Mouse (Mus musculus): ENCODE results near the gene Ralgps1. TPM values are rescaled to one million over a fixed set of nuclear protein-coding genes. Genes with fewer than 3 reads are reported as not detected.

Gene Ralgps1
- polyA plus RNA-seq, 1 experiment from 2014 or later = 48.4 TPM

DNA sequence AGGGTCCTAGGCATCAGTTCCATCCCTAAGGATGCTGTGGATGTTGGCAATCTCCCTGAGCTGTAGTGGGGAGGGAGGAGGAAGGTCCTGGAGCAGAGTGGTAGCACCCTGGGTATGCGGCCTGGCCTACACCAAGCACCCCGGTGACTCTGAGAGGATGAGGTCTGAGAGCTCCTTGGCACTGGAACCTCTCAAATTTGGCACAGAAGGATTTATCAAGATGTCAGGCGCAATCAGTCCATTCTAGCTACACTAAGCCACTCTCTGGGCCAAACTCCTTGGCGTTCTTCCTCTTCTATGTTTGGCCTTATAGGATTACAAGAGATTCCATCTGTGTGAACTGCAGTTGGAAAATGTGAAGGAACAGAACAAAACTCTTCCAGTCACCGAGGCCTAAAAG, 82.4 kb downstream of the Ralgps1 start:
- Histone ChIP-seq H3K4me1 (ENCODE audit: control insufficient read depth, insufficient read depth, low read length) (peaks cover 4% of the 10 kb centered on the region; the same call in 1 of the 2 replicates), H3K9ac (ENCODE audit: low read depth, low read length) (no peak overlapping the region), H3K4me3 (ENCODE audit: low read depth, low read length) (no peak overlapping the region), H3K36me3 (ENCODE audit: control insufficient read depth, insufficient read depth, low read length) (peaks cover 9% of the 10 kb centered on the region; the same call in 1 of the 2 replicates), H3K9me3 (replicated peaks; ENCODE audit: control insufficient read depth, low read length, poor library complexity, severe bottlenecking) (peaks cover 5% of the 10 kb centered on the region; the same call in 1 of the 2 replicates), H3K27me3 (ENCODE audit: control insufficient read depth, insufficient read depth, low read depth, low read length) (no peaks in the 10 kb centered on the region), H3K27ac (ENCODE audit: low read length) (no peak overlapping the region), H3K4me2 (ENCODE audit: low read length) (no peak overlapping the region)
- ATAC-seq = no peak
- 95% methylated on average over 5 of the region's 5 CpGs for WGBS

DNA sequence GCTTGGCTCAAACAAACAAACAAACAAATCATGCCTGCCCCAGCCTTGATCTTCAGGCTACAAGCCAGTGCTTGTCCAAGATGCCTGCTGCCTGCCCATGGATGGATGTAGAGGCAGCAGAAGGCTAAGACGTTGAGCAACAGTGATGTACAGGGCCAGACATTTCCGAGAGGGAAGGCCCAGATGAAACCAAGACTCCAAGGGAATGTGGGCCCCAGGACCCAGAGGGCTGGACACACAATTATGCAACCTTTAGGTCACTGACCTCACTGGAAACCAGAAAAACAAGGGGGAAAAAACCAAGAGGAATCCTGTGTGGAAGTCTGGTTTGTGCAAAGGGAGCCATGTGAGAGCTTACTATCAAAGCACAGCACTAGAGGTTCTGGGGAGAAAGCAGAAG, 87.6 kb downstream of the Ralgps1 start:
- H3K9ac ChIP-seq (ENCODE audit: low read depth, low read length) = no peak overlapping the region
- H3K27me3 ChIP-seq (ENCODE audit: control insufficient read depth, insufficient read depth, low read depth, low read length) = no peaks in the 10 kb centered on the region
- peaks cover 5% of the 10 kb centered on the region; the same call in 1 of the 2 replicates for H3K9me3 ChIP-seq (replicated peaks; ENCODE audit: control insufficient read depth, low read length, poor library complexity, severe bottlenecking)
- no peak overlapping the region for H3K4me3 ChIP-seq (ENCODE audit: low read depth, low read length)
- H3K4me1 ChIP-seq (ENCODE audit: control insufficient read depth, insufficient read depth, low read length) = no peaks in the 10 kb centered on the region
- peaks cover 5% of the 10 kb centered on the region; the same call in 1 of the 2 replicates for H3K36me3 ChIP-seq (ENCODE audit: control insufficient read depth, insufficient read depth, low read length)
- WGBS = 85% methylated on average over 2 of the region's 2 CpGs
- no peak for ATAC-seq
- H3K27ac ChIP-seq (ENCODE audit: low read length) = no peak overlapping the region
- no peak overlapping the region for H3K4me2 ChIP-seq (ENCODE audit: low read length)

DNA sequence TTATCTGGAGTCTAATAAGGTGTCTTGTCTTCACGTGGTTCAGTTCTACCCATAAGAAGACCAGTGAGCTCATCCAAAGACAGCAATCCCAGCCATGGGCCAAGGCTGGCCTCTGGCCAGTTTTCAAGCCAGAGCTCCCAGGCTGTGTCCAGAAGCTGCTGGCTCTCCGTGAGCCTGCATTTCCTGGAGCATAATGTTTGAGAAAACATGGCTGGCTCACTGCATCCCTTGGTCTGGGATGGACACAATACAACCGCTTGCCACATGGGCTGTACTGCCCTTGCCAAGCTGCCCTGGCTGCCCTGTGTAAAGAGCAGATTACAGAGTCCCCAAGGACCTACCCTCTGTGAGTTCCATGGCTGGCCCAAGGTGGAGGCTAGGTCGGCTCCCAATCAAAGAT, 88.4 kb downstream of the Ralgps1 start:
- Histone ChIP-seq H3K4me2 (ENCODE audit: low read length) (no peak overlapping the region), H3K4me3 (ENCODE audit: low read depth, low read length) (no peak overlapping the region), H3K9me3 (replicated peaks; ENCODE audit: control insufficient read depth, low read length, poor library complexity, severe bottlenecking) (peaks cover 2% of the 10 kb centered on the region; the same call in 1 of the 2 replicates), H3K36me3 (ENCODE audit: control insufficient read depth, insufficient read depth, low read length) (peaks cover 5% of the 10 kb centered on the region; the same call in 1 of the 2 replicates), H3K27ac (ENCODE audit: low read length) (0 out of 2 replicates have a peak overlapping the region, but pooled peaks have one; percentile 18), H3K4me1 (ENCODE audit: control insufficient read depth, insufficient read depth, low read length) (no peaks in the 10 kb centered on the region), H3K27me3 (ENCODE audit: control insufficient read depth, insufficient read depth, low read depth, low read length) (no peaks in the 10 kb centered on the region), H3K9ac (ENCODE audit: low read depth, low read length) (no peak overlapping the region)
- no peak for ATAC-seq
- 68% methylated on average over 4 of the region's 4 CpGs for WGBS

DNA sequence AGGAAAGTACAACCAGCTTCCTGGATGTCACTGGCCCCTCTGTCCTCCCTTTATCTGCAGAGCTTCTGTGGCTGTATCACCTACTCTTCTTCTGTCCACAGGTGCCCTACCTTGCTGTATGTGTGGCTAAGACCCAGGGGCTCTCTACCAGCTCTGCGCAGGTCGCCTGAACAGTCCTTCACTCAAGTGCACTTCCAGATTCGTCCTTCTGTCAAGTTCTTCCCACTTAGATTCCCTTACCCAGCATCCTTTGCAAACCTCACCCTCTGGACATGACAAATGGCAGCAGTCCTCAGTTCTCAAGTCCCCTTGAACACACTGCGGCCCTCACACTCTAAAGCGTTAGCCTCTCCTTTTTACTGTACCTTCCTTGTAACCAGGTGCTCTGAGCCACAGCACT, 89.5 kb downstream of the Ralgps1 start:
- H3K36me3 ChIP-seq (ENCODE audit: control insufficient read depth, insufficient read depth, low read length) = peaks cover 3% of the 10 kb centered on the region; the same call in 1 of the 2 replicates
- 84% methylated on average over 5 of the region's 5 CpGs for WGBS

DNA sequence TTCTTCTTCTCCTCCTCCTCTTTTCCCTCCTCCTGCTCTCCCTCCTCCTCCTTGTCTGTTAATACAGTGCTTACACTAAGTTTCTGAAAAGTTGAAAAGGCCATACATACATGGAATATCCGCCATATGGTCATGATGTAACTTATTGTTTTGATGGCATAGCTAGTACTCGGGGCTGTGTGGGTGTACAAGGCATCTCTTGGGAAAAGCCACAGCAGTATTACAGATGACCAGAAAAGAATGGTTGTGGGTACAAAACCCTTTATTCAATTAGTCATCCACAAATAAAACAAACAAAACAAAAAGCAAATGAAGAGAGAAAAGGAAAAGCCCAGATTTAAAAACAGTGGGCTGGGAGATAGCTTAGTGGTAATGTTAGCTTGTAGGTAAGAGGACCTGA, 90.8 kb downstream of the Ralgps1 start:
- Histone ChIP-seq H3K9ac (ENCODE audit: low read depth, low read length) (no peak overlapping the region), H3K4me2 (ENCODE audit: low read length) (no peak overlapping the region), H3K4me1 (ENCODE audit: control insufficient read depth, insufficient read depth, low read length) (no peaks in the 10 kb centered on the region), H3K27ac (ENCODE audit: low read length) (no peak overlapping the region), H3K36me3 (ENCODE audit: control insufficient read depth, insufficient read depth, low read length) (peaks cover 3% of the 10 kb centered on the region; the same call in 1 of the 2 replicates), H3K4me3 (ENCODE audit: low read depth, low read length) (no peak overlapping the region), H3K27me3 (ENCODE audit: control insufficient read depth, insufficient read depth, low read depth, low read length) (no peaks in the 10 kb centered on the region), H3K9me3 (replicated peaks; ENCODE audit: control insufficient read depth, low read length, poor library complexity, severe bottlenecking) (no peaks in the 10 kb centered on the region)
- WGBS = 82% methylated on average over 2 of the region's 2 CpGs
- no peak for ATAC-seq

More for the DNA sequence above, 89.5 kb downstream of the Ralgps1 start:
- no peak overlapping the region for H3K4me3 ChIP-seq (ENCODE audit: low read depth, low read length)
- no peaks in the 10 kb centered on the region for H3K4me1 ChIP-seq (ENCODE audit: control insufficient read depth, insufficient read depth, low read length)
- H3K27me3 ChIP-seq (ENCODE audit: control insufficient read depth, insufficient read depth, low read depth, low read length) = no peaks in the 10 kb centered on the region
- ATAC-seq = no peak
- no peak overlapping the region for H3K27ac ChIP-seq (ENCODE audit: low read length)
- H3K9ac ChIP-seq (ENCODE audit: low read depth, low read length) = no peak overlapping the region
- no peaks in the 10 kb centered on the region for H3K9me3 ChIP-seq (replicated peaks; ENCODE audit: control insufficient read depth, low read length, poor library complexity, severe bottlenecking)
- H3K4me2 ChIP-seq (ENCODE audit: low read length) = no peak overlapping the region

DNA sequence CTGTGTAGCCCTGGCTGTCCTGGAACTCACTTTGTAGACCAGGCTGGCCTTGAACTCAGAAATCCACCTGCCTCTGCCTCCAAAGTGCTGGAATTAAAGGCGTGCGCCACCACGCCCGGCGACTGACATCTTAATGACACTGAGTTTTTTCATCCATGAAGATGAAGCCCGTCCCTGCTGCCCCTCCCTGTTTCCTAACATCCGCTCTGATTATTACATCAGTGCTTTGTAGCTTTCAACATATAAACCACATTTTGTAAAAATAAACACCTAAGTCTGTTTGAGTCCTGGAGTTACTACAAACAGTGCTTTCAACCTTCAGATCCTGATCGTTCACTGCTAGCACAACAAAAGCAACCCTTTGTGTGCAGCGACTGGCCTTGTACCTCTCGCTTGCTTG, 91.5 kb downstream of the Ralgps1 start:
- WGBS = 82% methylated on average over 10 of the region's 10 CpGs
- peaks cover 3% of the 10 kb centered on the region; the same call in 1 of the 2 replicates for H3K36me3 ChIP-seq (ENCODE audit: control insufficient read depth, insufficient read depth, low read length)

DNA sequence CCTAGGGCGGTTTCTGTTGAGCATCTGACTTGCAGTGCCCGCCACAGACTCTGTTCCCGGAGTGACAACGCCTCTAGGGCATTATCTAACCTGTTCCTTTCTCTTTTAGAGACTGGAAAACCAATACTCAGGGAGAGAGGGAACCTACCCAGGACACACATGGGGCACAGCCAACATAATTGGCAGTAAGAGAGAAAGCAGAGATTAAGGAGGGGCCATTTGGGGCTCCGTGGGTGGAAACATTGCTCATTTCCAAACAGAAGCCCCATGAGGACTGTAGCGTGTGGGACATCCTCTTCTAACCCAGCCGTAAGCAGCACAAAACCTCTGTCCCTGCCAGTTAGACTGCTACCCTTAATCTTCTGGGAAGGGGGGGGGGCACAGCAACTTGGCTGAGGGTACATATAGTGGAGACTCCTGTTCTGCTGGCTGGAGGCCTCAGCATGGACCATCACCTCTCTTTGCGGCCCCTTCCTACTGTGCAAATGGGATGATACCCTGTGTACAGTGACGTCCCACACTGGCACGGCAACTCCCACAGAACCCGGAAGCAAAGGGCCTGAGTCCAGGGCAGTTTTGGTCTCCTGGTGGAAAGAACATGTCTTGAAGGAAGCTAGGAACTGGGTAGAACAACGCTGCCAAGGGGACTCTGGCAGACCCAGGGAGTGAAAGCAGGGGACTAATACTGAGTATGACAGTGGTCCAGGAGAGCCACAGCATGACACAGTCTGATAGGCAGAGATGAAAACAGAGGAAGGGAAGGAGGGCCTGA, 96.4 kb downstream of the Ralgps1 start:
- WGBS = 85% methylated on average over 12 of the region's 12 CpGs
- Histone ChIP-seq H3K4me3 (ENCODE audit: low read depth, low read length) (no peak overlapping the region), H3K27ac (ENCODE audit: low read length) (no peak overlapping the region), H3K36me3 (ENCODE audit: control insufficient read depth, insufficient read depth, low read length) (peaks cover 6% of the 10 kb centered on the region; the same call in 1 of the 2 replicates), H3K4me1 (ENCODE audit: control insufficient read depth, insufficient read depth, low read length) (peaks cover 5% of the 10 kb centered on the region), H3K9me3 (replicated peaks; ENCODE audit: control insufficient read depth, low read length, poor library complexity, severe bottlenecking) (no peaks in the 10 kb centered on the region), H3K4me2 (ENCODE audit: low read length) (no peak overlapping the region), H3K27me3 (ENCODE audit: control insufficient read depth, insufficient read depth, low read depth, low read length) (no peaks in the 10 kb centered on the region), H3K9ac (ENCODE audit: low read depth, low read length) (no peak overlapping the region)
- ATAC-seq = no peak

More for the DNA sequence above, 91.5 kb downstream of the Ralgps1 start:
- Histone ChIP-seq H3K27me3 (ENCODE audit: control insufficient read depth, insufficient read depth, low read depth, low read length) (no peaks in the 10 kb centered on the region), H3K4me2 (ENCODE audit: low read length) (no peak overlapping the region), H3K27ac (ENCODE audit: low read length) (no peak overlapping the region), H3K9ac (ENCODE audit: low read depth, low read length) (no peak overlapping the region), H3K4me3 (ENCODE audit: low read depth, low read length) (no peak overlapping the region), H3K4me1 (ENCODE audit: control insufficient read depth, insufficient read depth, low read length) (no peaks in the 10 kb centered on the region), H3K9me3 (replicated peaks; ENCODE audit: control insufficient read depth, low read length, poor library complexity, severe bottlenecking) (no peaks in the 10 kb centered on the region)
- ATAC-seq = no peak

DNA sequence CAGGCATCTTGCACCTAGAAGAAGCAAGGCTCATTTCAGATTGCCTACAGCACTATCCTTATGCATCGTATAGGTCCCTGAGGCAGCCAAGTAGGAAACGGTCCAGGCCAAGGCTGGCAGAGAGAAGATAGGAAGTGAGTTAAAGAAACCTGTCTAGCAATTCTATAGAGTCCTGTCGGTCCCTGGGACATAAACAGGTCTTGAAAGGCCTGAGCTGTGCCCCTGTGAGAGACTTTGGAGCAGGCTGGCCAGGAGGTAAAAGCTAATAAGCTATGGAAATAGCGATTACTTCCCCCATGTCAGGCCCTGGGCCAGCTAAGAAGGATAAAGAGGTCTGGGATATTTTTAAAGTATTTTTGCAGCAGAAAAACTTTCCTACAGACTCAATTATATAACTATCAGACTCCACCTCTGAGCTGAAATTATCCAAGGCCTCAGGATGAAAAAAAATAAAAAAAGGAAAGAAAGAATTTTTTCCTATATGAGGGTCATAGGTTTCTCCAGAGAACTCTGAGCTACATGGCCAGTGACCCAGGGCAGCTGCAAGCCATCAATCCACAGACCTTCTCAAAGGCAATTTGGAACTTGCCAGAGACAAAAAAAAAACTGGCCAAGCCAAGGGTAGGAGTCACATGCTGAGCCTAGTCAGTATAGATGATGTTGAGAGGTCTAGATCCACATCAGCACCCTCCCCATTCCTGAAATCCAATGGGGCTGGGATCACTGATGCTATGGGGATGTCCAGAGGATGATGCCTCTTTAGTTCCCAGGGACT, 98.4 kb downstream of the Ralgps1 start:
- H3K9ac ChIP-seq (ENCODE audit: low read depth, low read length) = no peak overlapping the region
- 73% methylated on average over 4 of the region's 4 CpGs for WGBS
- ATAC-seq = no peak
- H3K4me2 ChIP-seq (ENCODE audit: low read length) = no peak overlapping the region
- H3K9me3 ChIP-seq (replicated peaks; ENCODE audit: control insufficient read depth, low read length, poor library complexity, severe bottlenecking) = no peaks in the 10 kb centered on the region
- peaks cover 6% of the 10 kb centered on the region; the same call in 1 of the 2 replicates for H3K36me3 ChIP-seq (ENCODE audit: control insufficient read depth, insufficient read depth, low read length)
- H3K4me1 ChIP-seq (ENCODE audit: control insufficient read depth, insufficient read depth, low read length) = peaks cover 5% of the 10 kb centered on the region
- H3K27me3 ChIP-seq (ENCODE audit: control insufficient read depth, insufficient read depth, low read depth, low read length) = no peaks in the 10 kb centered on the region
- no peak overlapping the region for H3K4me3 ChIP-seq (ENCODE audit: low read depth, low read length)
- H3K27ac ChIP-seq (ENCODE audit: low read length) = no peak overlapping the region

DNA sequence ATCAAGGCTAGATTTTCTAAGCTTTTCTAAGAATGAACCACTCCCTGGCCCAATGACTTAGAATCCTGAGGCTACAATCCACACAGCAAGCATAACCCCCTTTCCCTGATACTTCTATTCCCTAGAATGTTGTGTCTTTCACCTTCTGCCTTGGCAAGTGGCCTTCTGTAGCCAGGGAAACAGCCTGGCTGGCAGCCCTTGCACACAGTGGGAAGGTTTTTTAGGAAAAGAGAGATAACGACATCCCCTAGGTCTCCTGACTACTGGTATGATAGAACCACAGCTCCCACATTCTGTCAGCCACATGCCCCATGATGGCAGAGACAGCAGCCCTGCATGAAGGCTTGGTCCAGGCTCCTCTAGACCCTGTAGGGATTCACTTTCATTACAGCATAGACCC, 99.8 kb downstream of the Ralgps1 start:
- peaks cover 9% of the 10 kb centered on the region for H3K4me1 ChIP-seq (ENCODE audit: control insufficient read depth, insufficient read depth, low read length)
- WGBS = 54% methylated on average over 1 of the region's 1 CpGs
- no peak overlapping the region for H3K27ac ChIP-seq (ENCODE audit: low read length)

More for the DNA sequence above, 99.8 kb downstream of the Ralgps1 start:
- Histone ChIP-seq H3K36me3 (ENCODE audit: control insufficient read depth, insufficient read depth, low read length) (peaks cover 6% of the 10 kb centered on the region; the same call in 1 of the 2 replicates), H3K9ac (ENCODE audit: low read depth, low read length) (no peak overlapping the region), H3K27me3 (ENCODE audit: control insufficient read depth, insufficient read depth, low read depth, low read length) (no peaks in the 10 kb centered on the region), H3K4me2 (ENCODE audit: low read length) (no peak overlapping the region), H3K4me3 (ENCODE audit: low read depth, low read length) (no peak overlapping the region), H3K9me3 (replicated peaks; ENCODE audit: control insufficient read depth, low read length, poor library complexity, severe bottlenecking) (no peaks in the 10 kb centered on the region)
- no peak for ATAC-seq

All from midbrain, embryonic 16.5 days (tissue).